Mouse (Mus musculus) embryonic facial prominence, embryonic 14.5 days (tissue): ENCODE measurements around the gene Atf2. TPM values are rescaled to one million over a fixed set of nuclear protein-coding genes. Genes with fewer than 3 reads are reported as not detected.

ENCODE experiments used
- ATAC-seq: fragments of 200-750 bp; cut with Nextera tagmentation; 2 replicates; pipeline ENCODE4 v1.8.0; 2017; ENCODE audit warnings: low read depth, moderate number of reproducible peaks, moderate TSS enrichment
- DNase-seq: peaks from one replicate; pipeline ENCODE4 v3.0.0-alpha.2; 2015; ENCODE audit warnings: low spot score
- H3K27ac ChIP-seq: fragments of 300-500 bp; sonication (generic); replicated peaks from 2 replicates; pipeline ENCODE4 v1.5.1; 2014; ENCODE audit warnings: low read depth, mild to moderate bottlenecking, low read length, moderate library complexity
- H3K27me3 ChIP-seq: fragments of 300-500 bp; sonication (generic); replicated peaks from 2 replicates; pipeline ENCODE4 v1.6.1; 2014; ENCODE audit warnings: low read length; ENCODE audit not compliant: control insufficient read depth, insufficient read depth
- H3K36me3 ChIP-seq: fragments of 300-500 bp; sonication (generic); 2 replicates; pipeline ENCODE4 v1.6.1; 2014; ENCODE audit warnings: low read length, mixed read lengths; ENCODE audit not compliant: control insufficient read depth, insufficient read depth
- H3K4me1 ChIP-seq: fragments of 300-500 bp; sonication (generic); 2 replicates; pipeline ENCODE4 v1.6.1; 2014; ENCODE audit warnings: antibody characterized with exemption, low read length; ENCODE audit not compliant: control insufficient read depth, insufficient read depth
- H3K4me2 ChIP-seq: fragments of 300-500 bp; sonication (generic); 2 replicates; pipeline ENCODE4 v1.6.1; 2014; ENCODE audit warnings: low read depth, mild to moderate bottlenecking, low read length, moderate library complexity, mixed read lengths
- H3K4me3 ChIP-seq: fragments of 300-500 bp; sonication (generic); 2 replicates; pipeline ENCODE4 v1.5.1; 2014; ENCODE audit warnings: low read depth, mild to moderate bottlenecking, low read length
- H3K9ac ChIP-seq: fragments of 300-500 bp; sonication (generic); 2 replicates; pipeline ENCODE4 v1.6.1; 2014; ENCODE audit warnings: low read depth, mild to moderate bottlenecking, low read length, moderate library complexity, mixed read lengths
- H3K9me3 ChIP-seq: fragments of 300-500 bp; sonication (generic); 2 replicates; pipeline ENCODE4 v1.6.1; 2016; ENCODE audit warnings: low read length; ENCODE audit not compliant: control insufficient read depth
- WGBS: fragments of 180-500 bp; shearing (Covaris S2); extraction: QIAGEN DNeasy Blood & Tissue Kit; methylation state at CpG from one replicate; pipeline ENCODE4 v1.1.7; 2014; 5-methylcytosine and 5-hydroxymethylcytosine counted together
- polyA plus RNA-seq: library from polyadenylated mRNA; unstranded; fragments of >200 nt; fragmentation: Nextera tagmentation; extraction: Ambion mirVana; gene quantifications from 2 replicates; pipeline ENCODE4 v1.2.1, GENCODE M21; 2014

Gene Atf2
- polyA plus RNA-seq, 1 experiment from 2014 or later, result 48.4 TPM

GRCm38 (mm10) chr2:73791846-73792630 is 100.4 kb downstream of the Atf2 start:
- DNase-seq, result peak; percentile 59
- Histone ChIP-seq H3K4me2 (peak overlapping the region; percentile 23; the same call in 1 of the 2 replicates), H3K9me3 (no peaks in the 10 kb centered on the region), H3K4me1 (no peaks in the 10 kb centered on the region), H3K9ac (no peak overlapping the region), H3K27ac (no peak overlapping the region), H3K4me3 (no peak overlapping the region), H3K27me3 (no peaks in the 10 kb centered on the region), H3K36me3 (no peaks in the 10 kb centered on the region)
- ATAC-seq, result 0 out of 2 replicates have a peak, but pooled peaks have one; percentile 68
- 52% methylated on average over 19 of the region's 19 CpGs for WGBS

GRCm38 (mm10) chr2:73790332-73790731 is 102.1 kb downstream of the Atf2 start:
- WGBS, result 76% methylated on average over 2 of the region's 2 CpGs
- Histone ChIP-seq H3K4me1 (no peaks in the 10 kb centered on the region), H3K36me3 (no peaks in the 10 kb centered on the region), H3K4me3 (no peak overlapping the region), H3K4me2 (no peak overlapping the region), H3K9me3 (no peaks in the 10 kb centered on the region), H3K9ac (no peak overlapping the region), H3K27me3 (no peaks in the 10 kb centered on the region), H3K27ac (no peak overlapping the region)
- DNase-seq (peak; percentile 39), ATAC-seq (0 out of 2 replicates have a peak, but pooled peaks have one; percentile 30)

- ATAC-seq (no peak), DNase-seq (no peak)
- no peaks in the 10 kb centered on the region for H3K4me1 ChIP-seq
- H3K36me3 ChIP-seq, result no peaks in the 10 kb centered on the region
- H3K4me3 ChIP-seq, result no peak overlapping the region
- H3K9me3 ChIP-seq, result no peaks in the 10 kb centered on the region
- no peak overlapping the region for H3K27ac ChIP-seq
- no peaks in the 10 kb centered on the region for H3K27me3 ChIP-seq
- 71% methylated on average over 6 of the region's 6 CpGs for whole genome bisulfite sequencing
- no peak overlapping the region for H3K4me2 ChIP-seq
- no peak overlapping the region for H3K9ac ChIP-seq
Observed at GRCm38 (mm10) chr2:73788395-73788794, 104.0 kb downstream of the Atf2 start.

- no peak overlapping the region for H3K4me2 ChIP-seq
- ATAC-seq, result no peak
Observed at GRCm38 (mm10) chr2:73782371-73782905, 110.0 kb downstream of the Atf2 start.

GRCm38 (mm10) chr2:73780321-73781010 is 112.0 kb downstream of the Atf2 start:
- ATAC-seq, result no peak

More at GRCm38 (mm10) chr2:73782371-73782905, 110.0 kb downstream of the Atf2 start:
- no peak overlapping the region for H3K9ac ChIP-seq
- H3K4me3 ChIP-seq, result no peak overlapping the region
- 57% methylated on average over 9 of the region's 9 CpGs for WGBS
- no peaks in the 10 kb centered on the region for H3K36me3 ChIP-seq
- H3K27me3 ChIP-seq, result 0 out of 2 replicates have a peak, but pooled peaks cover 6% of the 10 kb centered on the region
- H3K27ac ChIP-seq, result no peak overlapping the region
- DNase-seq, result no peak
- H3K4me1 ChIP-seq, result no peaks in the 10 kb centered on the region
- no peaks in the 10 kb centered on the region for H3K9me3 ChIP-seq

GRCm38 (mm10) chr2:73779796-73780195 is 112.6 kb downstream of the Atf2 start:
- no peak overlapping the region for H3K27ac ChIP-seq
- 43% methylated on average over 7 of the region's 7 CpGs for WGBS
- peaks cover 10% of the 10 kb centered on the region for H3K27me3 ChIP-seq
- no peak overlapping the region for H3K9ac ChIP-seq
- H3K9me3 ChIP-seq, result no peaks in the 10 kb centered on the region
- ATAC-seq (no peak), DNase-seq (peak; percentile 82)
- H3K4me3 ChIP-seq, result no peak overlapping the region
- no peaks in the 10 kb centered on the region for H3K36me3 ChIP-seq
- H3K4me1 ChIP-seq, result no peaks in the 10 kb centered on the region; the same call in 1 of the 2 replicates
- no peak overlapping the region; the same call in 1 of the 2 replicates for H3K4me2 ChIP-seq

More at GRCm38 (mm10) chr2:73780321-73781010, 112.0 kb downstream of the Atf2 start:
- Histone ChIP-seq H3K9ac (no peak overlapping the region), H3K4me3 (no peak overlapping the region), H3K4me1 (no peaks in the 10 kb centered on the region; the same call in 1 of the 2 replicates), H3K4me2 (no peak overlapping the region), H3K27me3 (peaks cover 10% of the 10 kb centered on the region), H3K27ac (no peak overlapping the region), H3K9me3 (no peaks in the 10 kb centered on the region), H3K36me3 (no peaks in the 10 kb centered on the region)
- WGBS, result 78% methylated on average over 14 of the region's 14 CpGs
- no peak for DNase-seq

- H3K27me3 ChIP-seq, result peaks cover 10% of the 10 kb centered on the region
- H3K9ac ChIP-seq, result no peak overlapping the region
- H3K36me3 ChIP-seq, result no peaks in the 10 kb centered on the region
- ATAC-seq, result no peak
- H3K4me3 ChIP-seq, result no peak overlapping the region
- H3K9me3 ChIP-seq, result no peaks in the 10 kb centered on the region
- H3K27ac ChIP-seq, result no peak overlapping the region
- H3K4me1 ChIP-seq, result no peaks in the 10 kb centered on the region; the same call in 1 of the 2 replicates
- no peak overlapping the region for H3K4me2 ChIP-seq
- DNase-seq, result no peak
- 71% methylated on average over 4 of the region's 4 CpGs for WGBS
Observed at GRCm38 (mm10) chr2:73779016-73779595, 113.3 kb downstream of the Atf2 start.

GRCm38 (mm10) chr2:73776936-73777335 is 115.5 kb downstream of the Atf2 start:
- peaks cover 10% of the 10 kb centered on the region for H3K27me3 ChIP-seq
- peaks cover 7% of the 10 kb centered on the region; the same call in 1 of the 2 replicates for H3K4me1 ChIP-seq
- H3K4me2 ChIP-seq, result no peak overlapping the region
- no peaks in the 10 kb centered on the region for H3K36me3 ChIP-seq
- 20% methylated on average over 4 of the region's 4 CpGs for WGBS
- H3K4me3 ChIP-seq, result no peak overlapping the region
- DNase-seq, result no peak
- H3K9ac ChIP-seq, result no peak overlapping the region
- no peak overlapping the region for H3K27ac ChIP-seq
- ATAC-seq, result no peak
- no peaks in the 10 kb centered on the region for H3K9me3 ChIP-seq
